Mouse (Mus musculus) forebrain, postnatal 0 days (tissue): ENCODE measurements around the gene Hoxb8. TPM values are rescaled to one million over a fixed set of nuclear protein-coding genes. Genes with fewer than 3 reads are reported as not detected.

Source experiments
- ATAC-seq: fragments of 200-750 bp; cut with Nextera tagmentation; 2 replicates; pipeline ENCODE4 v1.8.0; 2017; ENCODE audit warnings: mild to moderate bottlenecking, moderate library complexity
- DNase-seq: peaks from one replicate; pipeline ENCODE4 v3.0.0-alpha.2; 2015
- H3K27ac ChIP-seq: fragments of 300-500 bp; sonication (generic); 2 replicates; pipeline ENCODE4 v1.5.1; 2014; ENCODE audit warnings: low read depth, mild to moderate bottlenecking, antibody characterized with exemption, low read length, moderate library complexity, mixed read lengths
- H3K27me3 ChIP-seq: fragments of 300-500 bp; sonication (generic); 2 replicates; pipeline ENCODE4 v1.6.1; 2014; ENCODE audit warnings: mild to moderate bottlenecking, low read length, mixed read lengths; ENCODE audit not compliant: insufficient read depth
- H3K36me3 ChIP-seq: fragments of 300-500 bp; sonication (generic); 2 replicates; pipeline ENCODE4 v1.6.1; 2014; ENCODE audit warnings: mild to moderate bottlenecking, moderate library complexity; ENCODE audit not compliant: insufficient read depth
- H3K4me1 ChIP-seq: fragments of 300-500 bp; sonication (generic); 2 replicates; pipeline ENCODE4 v1.6.1; 2014; ENCODE audit warnings: antibody characterized with exemption; ENCODE audit not compliant: insufficient read depth
- H3K4me2 ChIP-seq: fragments of 300-500 bp; sonication (generic); 2 replicates; pipeline ENCODE4 v1.6.1; 2014; ENCODE audit warnings: low read depth, mild to moderate bottlenecking, moderate library complexity
- H3K4me3 ChIP-seq: fragments of 300-500 bp; sonication (generic); 2 replicates; pipeline ENCODE4 v1.5.1; 2014; ENCODE audit warnings: low read depth, low read length, mixed read lengths
- H3K9ac ChIP-seq: fragments of 300-500 bp; sonication (generic); 2 replicates; pipeline ENCODE4 v1.6.1; 2014; ENCODE audit warnings: mild to moderate bottlenecking
- H3K9me3 ChIP-seq: fragments of 300-500 bp; sonication (generic); 2 replicates; pipeline ENCODE4 v1.6.1; 2016; ENCODE audit warnings: low read length
- CTCF ChIP-seq: sonication (generic); IDR thresholded peaks from 2 replicates; pipeline ENCODE4 v1.5.1; 2016; ENCODE audit warnings: antibody characterized with exemption, control low read depth, low read depth
- WGBS: fragments of 180-500 bp; shearing (Covaris S2); extraction: QIAGEN DNeasy Blood & Tissue Kit; methylation state at CpG from one replicate; pipeline ENCODE4 v1.1.7; 2014; 5-methylcytosine and 5-hydroxymethylcytosine counted together
- polyA plus RNA-seq: library from polyadenylated mRNA; unstranded; fragments of >200 nt; fragmentation: Nextera tagmentation; extraction: Ambion mirVana; gene quantifications from 2 replicates; pipeline ENCODE4 v1.2.1, GENCODE M21; 2015
- total RNA-seq: library from RNA; depleted of rRNA; stranded (reverse); fragments of >200 nt; gene quantifications from 2 replicates; pipeline ENCODE4 v1.2.3, GENCODE M21; 2014

Gene Hoxb8
- total and polyA plus RNA-seq, 2 experiments from 2014 or later: not detected

DNA sequence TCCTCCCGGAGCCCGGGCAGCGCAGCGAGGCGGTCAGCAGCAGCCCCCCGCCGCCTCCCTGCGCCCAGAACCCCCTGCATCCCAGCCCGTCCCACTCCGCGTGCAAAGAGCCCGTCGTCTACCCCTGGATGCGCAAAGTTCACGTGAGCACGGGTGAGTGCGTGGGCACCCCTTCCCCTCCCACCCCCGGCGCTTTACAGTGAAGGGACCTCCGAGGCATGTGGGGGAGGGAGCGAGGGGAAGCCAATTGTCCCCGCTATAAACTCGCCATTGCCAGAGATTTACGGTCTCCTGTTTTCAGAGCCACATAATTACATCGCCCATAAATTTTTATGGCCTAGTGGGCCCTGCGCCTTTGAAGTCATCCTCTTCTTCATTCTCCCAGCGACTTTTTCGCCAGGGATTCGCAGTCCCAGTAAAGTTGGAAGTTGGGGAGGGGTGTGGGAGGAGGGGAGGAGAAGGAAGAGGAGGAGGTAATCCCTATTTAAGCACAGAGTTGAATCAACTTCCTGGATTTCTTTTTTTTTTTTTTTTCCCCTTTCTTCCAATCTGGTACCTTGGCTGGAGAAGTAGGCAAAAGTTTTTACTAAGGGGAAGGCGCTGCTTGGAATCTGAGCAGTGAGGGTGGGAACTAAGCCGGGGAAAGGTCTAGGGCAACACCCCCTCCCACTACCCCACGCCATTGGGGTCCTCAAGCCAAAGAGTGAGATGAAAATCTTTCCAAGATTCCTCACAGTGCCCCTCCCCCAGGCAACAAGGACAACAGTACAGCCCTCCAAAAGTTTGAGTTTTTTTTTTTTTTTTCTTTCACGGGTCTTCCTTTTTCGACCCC is 37.6 kb downstream of the Hoxb8 start:
- no peaks in the 10 kb centered on the region for H3K4me1 ChIP-seq
- no peak for TF ChIP-seq CTCF
- H3K4me2 ChIP-seq: peak overlapping the region; percentile 10; the same call in 1 of the 2 replicates
- no peak overlapping the region for H3K9ac ChIP-seq
- H3K27me3 ChIP-seq: peaks cover 99% of the 10 kb centered on the region
- H3K27ac ChIP-seq: no peak overlapping the region
- no peak for ATAC-seq
- no peaks in the 10 kb centered on the region for H3K9me3 ChIP-seq
- WGBS: under 1% methylated on average over 26 of the region's 34 CpGs
- no peak overlapping the region for H3K4me3 ChIP-seq
- H3K36me3 ChIP-seq: no peaks in the 10 kb centered on the region
- no peak for DNase-seq

DNA sequence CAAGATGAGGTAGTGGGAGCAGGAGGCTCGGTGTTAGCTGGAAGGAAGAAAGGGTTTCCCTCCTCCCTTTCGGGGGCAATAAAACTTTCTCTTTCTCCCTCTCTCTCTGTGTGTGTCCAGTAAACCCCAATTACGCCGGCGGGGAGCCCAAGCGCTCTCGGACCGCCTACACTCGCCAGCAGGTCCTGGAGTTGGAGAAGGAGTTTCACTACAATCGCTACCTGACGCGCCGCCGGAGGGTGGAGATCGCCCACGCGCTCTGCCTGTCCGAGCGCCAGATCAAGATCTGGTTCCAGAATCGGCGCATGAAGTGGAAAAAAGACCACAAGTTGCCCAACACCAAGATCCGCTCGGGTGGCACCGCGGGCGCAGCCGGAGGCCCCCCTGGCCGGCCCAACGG is 38.2 kb downstream of the Hoxb8 start:
- TF ChIP-seq CTCF: no peak
- 2% methylated on average over 29 of the region's 29 CpGs for WGBS
- no peak overlapping the region for H3K4me2 ChIP-seq
- no peaks in the 10 kb centered on the region for H3K36me3 ChIP-seq
- ATAC-seq: no peak
- no peak overlapping the region for H3K9ac ChIP-seq
- H3K9me3 ChIP-seq: no peaks in the 10 kb centered on the region
- no peaks in the 10 kb centered on the region for H3K4me1 ChIP-seq
- H3K27ac ChIP-seq: no peak overlapping the region
- no peak overlapping the region for H3K4me3 ChIP-seq
- no peak for DNase-seq
- peaks cover 99% of the 10 kb centered on the region for H3K27me3 ChIP-seq

- Histone ChIP-seq H3K4me2 (no peak overlapping the region), H3K4me3 (no peak overlapping the region), H3K36me3 (no peaks in the 10 kb centered on the region), H3K27ac (no peak overlapping the region), H3K9ac (no peak overlapping the region), H3K27me3 (peaks cover 99% of the 10 kb centered on the region), H3K4me1 (no peaks in the 10 kb centered on the region), H3K9me3 (no peaks in the 10 kb centered on the region)
- no peak for TF ChIP-seq CTCF
- DNase-seq (no peak), ATAC-seq (no peak)
- under 1% methylated on average over 17 of the region's 17 CpGs for WGBS
These were observed 39.0 kb downstream of the Hoxb8 start for GRCm38 (mm10) chr11:96320688-96321087.

GRCm38 (mm10) chr11:96321846-96322245 is 40.1 kb downstream of the Hoxb8 start:
- 5% methylated on average over 5 of the region's 5 CpGs for WGBS

DNA sequence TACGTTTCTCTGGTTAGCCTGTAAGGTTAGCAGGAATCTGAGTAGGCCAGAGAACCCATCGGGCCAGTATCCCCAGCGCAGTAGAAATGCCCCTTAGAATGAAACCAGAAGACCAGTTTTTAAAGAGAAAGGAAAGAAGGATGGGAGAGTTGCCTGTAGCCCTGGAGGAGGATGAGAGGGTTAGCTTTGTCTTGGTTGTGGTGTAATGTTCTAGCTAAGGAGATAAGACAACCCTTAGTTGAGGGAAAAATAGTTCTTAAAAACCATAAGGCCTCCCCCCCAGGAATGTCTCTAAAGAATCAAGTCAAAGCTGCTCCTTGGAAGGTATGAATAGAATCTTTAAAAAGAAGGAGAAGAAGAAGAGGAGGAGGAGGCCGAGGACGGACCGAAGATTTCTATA is 41.0 kb downstream of the Hoxb8 start:
- Histone ChIP-seq H3K9ac (no peak overlapping the region), H3K36me3 (no peaks in the 10 kb centered on the region), H3K27ac (no peak overlapping the region), H3K9me3 (no peaks in the 10 kb centered on the region), H3K4me2 (no peak overlapping the region), H3K4me3 (no peak overlapping the region), H3K4me1 (no peaks in the 10 kb centered on the region), H3K27me3 (peaks cover 100% of the 10 kb centered on the region)
- no peak for DNase-seq
- TF ChIP-seq CTCF: no peak
- WGBS: 6% methylated on average over 6 of the region's 6 CpGs
- no peak for ATAC-seq

More at GRCm38 (mm10) chr11:96321846-96322245, 40.1 kb downstream of the Hoxb8 start:
- H3K9me3 ChIP-seq: no peaks in the 10 kb centered on the region
- no peaks in the 10 kb centered on the region for H3K36me3 ChIP-seq
- ATAC-seq (no peak), DNase-seq (no peak)
- H3K27ac ChIP-seq: no peak overlapping the region
- peaks cover 99% of the 10 kb centered on the region for H3K27me3 ChIP-seq
- no peak for TF ChIP-seq CTCF
- H3K9ac ChIP-seq: no peak overlapping the region
- H3K4me1 ChIP-seq: no peaks in the 10 kb centered on the region
- H3K4me2 ChIP-seq: no peak overlapping the region
- no peak overlapping the region for H3K4me3 ChIP-seq

DNA sequence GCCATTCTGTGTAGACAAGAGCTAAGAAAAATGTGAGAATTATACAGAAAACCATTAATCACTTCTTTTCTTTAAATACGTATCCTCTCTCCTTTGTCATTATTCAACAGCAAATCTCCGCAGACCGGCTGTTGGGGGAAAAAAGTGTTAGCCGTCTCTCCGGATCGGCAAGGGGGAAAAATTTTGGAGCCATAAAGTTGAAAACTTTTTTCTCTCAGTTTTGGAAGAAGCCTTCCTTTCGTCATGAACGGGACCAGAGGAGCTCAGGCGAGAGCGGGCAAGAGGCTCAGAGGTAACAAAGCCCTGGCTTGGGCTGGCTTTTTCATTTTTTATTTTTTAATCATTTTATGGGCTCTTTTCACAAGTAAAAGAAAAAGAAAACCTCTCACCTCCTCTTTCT is 41.4 kb downstream of the Hoxb8 start, which contains the start of gene Hoxb3:
Gene Hoxb3, plus strand, starts transcription at position 173 of the 400 bp plus-strand sequence.
- Histone ChIP-seq H3K9ac (no peak within 1 kb of the TSS), H3K4me2 (no peak within 1 kb of the TSS), H3K9me3 (no peaks in the 10 kb centered on the region), H3K4me3 (no peak within 1 kb of the TSS), H3K4me1 (no peaks in the 10 kb centered on the region), H3K27me3 (peaks cover 100% of the 10 kb centered on the region), H3K36me3 (no peaks in the 10 kb centered on the region), H3K27ac (no peak within 1 kb of the TSS)
- no peak for DNase-seq
- ATAC-seq: no peak
- 4% methylated on average over 10 of the region's 10 CpGs for WGBS
- no peak for TF ChIP-seq CTCF

DNA sequence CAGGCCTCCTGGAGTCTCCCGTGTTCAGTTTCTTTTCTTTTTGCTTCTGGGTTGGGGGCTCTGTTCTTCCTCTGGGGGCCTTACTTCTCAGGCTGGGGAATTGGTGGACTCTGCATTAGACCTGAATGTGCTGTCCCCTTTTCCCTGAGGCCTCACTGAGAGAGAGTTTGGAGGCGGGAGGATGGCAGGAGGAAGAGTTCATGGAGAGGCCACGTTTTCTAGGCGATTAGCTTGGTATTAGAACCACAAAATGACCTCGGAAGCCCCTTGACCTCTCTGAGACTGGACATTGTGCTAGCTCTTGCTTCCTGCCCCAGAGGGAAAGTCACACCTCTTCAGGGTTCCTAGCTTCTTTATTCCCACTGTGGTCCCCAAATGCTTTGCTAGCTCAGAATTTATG is 42.4 kb downstream of the Hoxb8 start:
- WGBS: 2% methylated on average over 5 of the region's 5 CpGs

More for the DNA sequence above, 42.4 kb downstream of the Hoxb8 start:
- ATAC-seq: no peak
- H3K4me3 ChIP-seq: no peak overlapping the region
- H3K27me3 ChIP-seq: peaks cover 100% of the 10 kb centered on the region
- H3K27ac ChIP-seq: no peak overlapping the region
- H3K9me3 ChIP-seq: no peaks in the 10 kb centered on the region
- TF ChIP-seq CTCF: no peak
- H3K4me1 ChIP-seq: no peaks in the 10 kb centered on the region
- DNase-seq: no peak
- no peak overlapping the region for H3K9ac ChIP-seq
- H3K36me3 ChIP-seq: no peaks in the 10 kb centered on the region
- no peak overlapping the region for H3K4me2 ChIP-seq
